Mouse (Mus musculus) midbrain, embryonic 10.5 days (tissue): ENCODE measurements at regions not wholly inside any gene's neighbourhood (a gene's known extent, or its start where the extent isn't known, plus 50 kb on each side); places are given as distances from the start of the nearest gene placed in this dataset.

Source experiments
- DNase-seq: peaks from one replicate; pipeline ENCODE4 v3.0.0-alpha.2; 2017; ENCODE audit warnings: low spot score
- H3K27ac ChIP-seq: fragments of 300-500 bp; sonication (generic); replicated peaks from 2 replicates; pipeline ENCODE4 v1.5.1; 2016; ENCODE audit warnings: mild to moderate bottlenecking
- H3K27me3 ChIP-seq: fragments of 300-500 bp; sonication (generic); 2 replicates; pipeline ENCODE4 v1.6.1; 2016; ENCODE audit warnings: low read depth, mild to moderate bottlenecking; ENCODE audit not compliant: poor library complexity, severe bottlenecking
- H3K36me3 ChIP-seq: fragments of 300-500 bp; sonication (generic); 2 replicates; pipeline ENCODE4 v1.6.1; 2016; ENCODE audit warnings: mild to moderate bottlenecking, moderate library complexity
- H3K4me1 ChIP-seq: fragments of 300-500 bp; sonication (generic); 2 replicates; pipeline ENCODE4 v1.6.1; 2016
- H3K4me3 ChIP-seq: fragments of 300-500 bp; sonication (generic); 2 replicates; pipeline ENCODE4 v1.5.1; 2016; ENCODE audit warnings: mild to moderate bottlenecking, moderate library complexity
- H3K9me3 ChIP-seq: fragments of 300-500 bp; sonication (generic); replicated peaks from 2 replicates; pipeline ENCODE4 v1.6.1; 2016; ENCODE audit warnings: mild to moderate bottlenecking
- WGBS: fragments of 180-500 bp; shearing (Covaris S2); methylation state at CpG from one replicate; pipeline ENCODE4 v1.1.7; 2016; 5-methylcytosine and 5-hydroxymethylcytosine counted together

DNA sequence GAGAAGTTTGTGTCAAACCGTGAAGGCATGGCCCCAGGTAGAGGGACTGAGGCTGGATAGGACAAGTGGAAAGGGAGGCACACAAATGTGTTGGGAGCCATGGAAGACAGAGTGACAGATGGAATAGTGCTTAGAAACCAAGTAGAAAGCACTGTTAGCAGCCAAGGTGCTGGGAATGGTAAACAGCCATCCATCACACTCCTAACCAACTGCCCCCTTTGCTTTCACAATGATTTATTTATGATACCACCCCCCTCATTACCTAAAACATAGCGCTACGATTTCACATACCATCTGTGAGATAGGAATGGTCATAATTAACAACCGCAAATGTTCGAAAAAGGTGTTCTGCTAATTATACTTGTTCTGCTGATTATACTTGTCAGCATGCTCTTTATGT lies 209.6 kb upstream of the Nbea start:
- WGBS, result 92% methylated on average over 5 of the region's 5 CpGs
- H3K27ac ChIP-seq, result no peak overlapping the region
- no peak for DNase-seq
- no peaks in the 10 kb centered on the region for H3K36me3 ChIP-seq
- no peaks in the 10 kb centered on the region for H3K9me3 ChIP-seq
- no peaks in the 10 kb centered on the region for H3K27me3 ChIP-seq
- H3K4me3 ChIP-seq, result no peak overlapping the region
- H3K4me1 ChIP-seq, result no peaks in the 10 kb centered on the region

DNA sequence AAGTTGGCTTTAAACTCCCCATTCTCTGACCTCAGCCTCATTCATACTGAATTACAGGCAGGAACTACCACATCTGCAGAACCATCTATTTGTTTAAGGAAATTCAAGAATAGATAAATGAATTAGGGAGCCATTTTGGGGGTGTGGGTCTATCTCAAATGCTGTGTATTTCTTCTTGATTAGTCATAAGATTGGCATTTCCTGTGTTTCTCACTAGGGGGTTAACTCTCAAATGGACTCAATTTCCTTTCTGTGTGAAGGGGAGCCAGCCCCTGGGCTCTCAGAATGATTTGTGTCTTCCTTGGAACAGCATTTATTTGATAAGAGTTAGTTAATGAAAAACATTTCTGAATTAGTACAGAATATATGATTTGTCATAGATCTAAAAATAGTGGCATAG lies 196.8 kb upstream of the Nbea start:
- no peak for DNase-seq

DNA sequence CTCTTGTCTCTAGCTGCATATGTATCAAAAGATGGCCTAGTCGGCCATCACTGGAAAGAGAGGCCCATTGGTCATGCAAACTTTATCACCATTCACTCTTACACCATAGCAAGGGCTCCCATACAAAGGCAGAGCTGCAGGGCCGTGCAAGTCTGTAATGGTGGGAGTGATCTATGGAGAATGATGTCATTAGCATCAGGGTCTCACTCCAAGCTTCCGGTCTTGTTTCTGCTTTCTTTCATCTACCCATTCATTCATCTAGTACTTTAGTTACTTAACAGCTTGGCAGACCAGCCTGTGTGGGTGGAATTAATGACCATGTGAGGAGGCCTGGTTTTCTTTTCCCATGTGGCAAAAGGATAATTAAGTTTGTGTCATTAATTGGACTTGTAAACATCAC lies 196.0 kb upstream of the Nbea start:
- Histone ChIP-seq H3K36me3 (no peaks in the 10 kb centered on the region), H3K4me1 (no peaks in the 10 kb centered on the region), H3K27ac (no peak overlapping the region), H3K4me3 (no peak overlapping the region), H3K9me3 (no peaks in the 10 kb centered on the region), H3K27me3 (no peaks in the 10 kb centered on the region)
- WGBS, result 82% methylated on average over 3 of the region's 3 CpGs
- no peak for DNase-seq

More for the DNA sequence above, 196.8 kb upstream of the Nbea start:
- Histone ChIP-seq H3K9me3 (no peaks in the 10 kb centered on the region), H3K27ac (no peak overlapping the region), H3K27me3 (no peaks in the 10 kb centered on the region), H3K4me3 (no peak overlapping the region), H3K36me3 (no peaks in the 10 kb centered on the region), H3K4me1 (no peaks in the 10 kb centered on the region)

DNA sequence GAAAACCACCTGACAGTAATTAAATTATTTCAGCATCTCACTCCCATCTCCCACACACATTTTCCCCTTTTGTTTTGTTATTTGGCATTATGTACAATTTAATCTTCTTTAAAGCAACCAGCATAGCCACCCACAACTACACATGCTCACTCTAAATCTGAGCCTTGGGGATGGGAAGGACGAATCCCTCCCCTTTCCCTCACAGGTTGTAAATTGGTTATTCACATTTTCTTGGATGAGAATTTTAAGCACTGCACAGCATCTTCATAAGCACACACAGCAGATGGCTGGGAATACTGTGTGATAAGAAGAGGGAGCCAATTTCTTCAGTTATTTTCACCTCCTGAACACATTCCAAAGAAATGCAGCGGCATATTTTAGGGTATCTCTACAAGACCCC lies 179.0 kb upstream of the Nbea start:
- H3K27me3 ChIP-seq, result no peaks in the 10 kb centered on the region
- DNase-seq, result no peak
- H3K4me1 ChIP-seq, result no peaks in the 10 kb centered on the region
- no peak overlapping the region for H3K4me3 ChIP-seq
- WGBS, result 89% methylated on average over 2 of the region's 2 CpGs
- H3K9me3 ChIP-seq, result no peaks in the 10 kb centered on the region
- H3K36me3 ChIP-seq, result no peaks in the 10 kb centered on the region
- no peak overlapping the region for H3K27ac ChIP-seq

DNA sequence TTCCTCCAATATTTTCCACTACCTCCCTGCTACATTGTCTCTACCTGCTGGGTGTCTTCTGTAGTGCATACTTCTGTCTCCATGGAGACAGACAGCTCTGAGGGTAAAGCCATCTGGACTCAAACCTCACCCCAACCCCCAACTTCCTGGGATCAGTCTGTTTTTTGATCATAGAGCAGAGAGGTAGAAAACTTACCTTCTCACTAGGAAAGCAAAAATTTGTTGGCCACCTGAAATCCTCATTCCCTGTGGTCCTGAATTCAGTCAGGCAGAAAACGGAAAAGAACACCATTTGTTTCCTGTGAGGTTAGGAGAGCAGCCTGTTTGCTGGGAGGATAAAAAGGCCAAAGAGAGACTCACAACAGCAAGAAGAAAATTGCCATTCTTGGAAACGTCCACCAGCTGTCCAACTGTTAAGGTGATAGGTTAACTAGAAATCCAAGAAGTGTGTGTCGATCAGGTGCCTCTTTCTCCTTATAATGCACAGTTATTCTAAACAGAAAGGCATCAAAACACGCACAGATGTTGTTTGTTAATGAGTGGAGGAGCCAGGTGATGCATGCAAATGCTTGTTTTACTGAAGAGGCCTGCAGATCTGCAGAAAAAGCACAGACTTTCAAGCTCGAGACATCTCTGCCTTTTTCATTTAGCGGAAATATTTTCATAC lies 173.7 kb upstream of the Nbea start:
- 65% methylated on average over 6 of the region's 6 CpGs for WGBS
- no peaks in the 10 kb centered on the region for H3K36me3 ChIP-seq
- H3K9me3 ChIP-seq, result no peaks in the 10 kb centered on the region
- no peaks in the 10 kb centered on the region for H3K27me3 ChIP-seq
- no peak overlapping the region for H3K4me3 ChIP-seq
- DNase-seq, result peak; percentile 13
- peaks cover 10% of the 10 kb centered on the region for H3K4me1 ChIP-seq
- peak overlapping the region; percentile 28; the same call in 1 of the 2 replicates for H3K27ac ChIP-seq

DNA sequence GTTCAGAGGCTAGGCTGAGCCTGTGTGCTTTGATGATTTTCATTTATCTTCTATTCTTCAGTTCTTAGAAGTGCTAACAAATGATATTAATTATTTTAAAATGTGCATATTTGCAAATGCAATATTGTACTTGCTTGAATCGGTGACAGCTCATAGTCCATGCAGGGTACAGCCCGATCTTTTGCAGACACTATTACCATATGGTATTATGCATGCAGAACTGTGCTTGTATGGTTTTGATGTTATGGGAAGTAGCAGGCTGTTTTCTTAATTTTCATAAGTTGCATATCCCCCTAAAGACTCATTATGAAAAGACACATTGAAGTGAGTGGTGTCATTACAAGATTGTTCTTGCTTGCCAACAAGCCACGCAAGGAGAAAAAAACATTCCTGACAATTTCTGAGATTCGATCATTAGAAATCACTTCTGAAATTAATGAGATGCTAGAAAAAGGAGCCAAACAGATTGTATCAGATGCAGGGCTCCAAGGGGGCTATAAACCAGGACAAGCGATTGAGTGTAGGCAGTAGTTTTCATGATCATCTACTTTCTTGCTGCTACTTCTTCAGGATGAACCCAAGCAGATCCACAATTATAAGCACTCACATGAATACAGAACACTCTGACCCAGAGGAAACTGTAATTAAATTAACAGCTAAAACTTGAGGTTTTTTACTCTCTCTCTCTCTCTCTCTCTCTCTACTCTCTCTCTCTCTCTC lies 172.8 kb upstream of the Nbea start:
- Histone ChIP-seq H3K9me3 (no peaks in the 10 kb centered on the region), H3K27ac (0 out of 2 replicates have a peak overlapping the region, but pooled peaks have one; percentile 28), H3K36me3 (no peaks in the 10 kb centered on the region), H3K27me3 (no peaks in the 10 kb centered on the region), H3K4me1 (peaks cover 10% of the 10 kb centered on the region), H3K4me3 (no peak overlapping the region)
- no peak for DNase-seq
- 94% methylated on average over 5 of the region's 5 CpGs for WGBS
